Mouse (Mus musculus) thymus, adult 2 months (tissue): Measurements from ENCODE around the gene Hexim2.

Experiments used
- CTCF ChIP-seq: fragments of 200-500 bp; IDR thresholded peaks from 2 replicates; pipeline ENCODE4 v1.5.1; 2012; ENCODE audit warnings: mild to moderate bottlenecking, control low read depth, low read length, moderate library complexity, borderline replicate concordance; ENCODE audit not compliant: control insufficient read depth, poor library complexity, insufficient read depth; ENCODE audit errors: extremely low read depth
- POLR2A ChIP-seq: fragments of 200-500 bp; IDR thresholded peaks from 2 replicates; pipeline ENCODE4 v1.6.1; 2012; ENCODE audit warnings: mild to moderate bottlenecking, low read length, control low read depth, moderate library complexity; ENCODE audit not compliant: control insufficient read depth, poor library complexity, insufficient read depth; ENCODE audit errors: extremely low read depth

DNA sequence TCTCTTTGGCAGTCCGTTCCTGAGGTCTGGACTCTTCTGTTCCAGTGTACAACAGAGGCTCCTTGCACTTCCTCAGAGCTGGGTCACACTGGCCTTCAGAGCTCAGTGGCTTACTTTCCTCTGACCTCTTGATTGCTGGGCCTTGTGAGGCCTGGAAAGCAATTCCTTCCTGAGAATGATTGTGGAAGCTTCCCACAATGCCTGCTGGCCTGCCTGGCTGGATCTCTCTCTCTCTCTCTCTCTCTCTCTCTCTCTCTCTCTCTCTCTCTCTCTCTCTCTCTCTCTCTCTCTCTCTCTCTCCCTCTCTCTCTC, 9.7 kb downstream of the Hexim2 start:
- TF ChIP-seq POLR2A (no peak), CTCF (no peak)
